Mouse (Mus musculus) gastrocnemius, postnatal 4 days (tissue): ENCODE data around the gene 0610010K14Rik. TPM values are rescaled to one million over a fixed set of nuclear protein-coding genes. Genes with fewer than 3 reads are reported as not detected.
A peak's percentile ranks its signal among the peaks of the same experiment; 100 is the strongest.

Source experiments
- DNase-seq, 2 experiments: peaks; one replicate each; pipeline ENCODE4 v3.0.0; 2021 to 2022; ENCODE audit warnings: low spot score in 2 of 2, mixed read lengths in 2 of 2
- long read RNA-seq, 2 experiments: library from polyadenylated mRNA; stranded (forward); transcript quantifications; one replicate each; pipeline ENCODE4 v2.0.0; 2021
- total RNA-seq, 2 experiments: library from RNA; stranded (reverse); gene quantifications; 2 replicates each; pipeline ENCODE4 v1.2.3; 2021

The 0610010K14Rik gene
- total RNA-seq, result 10 to 100 TPM; 51.4 to 56.9 TPM
- long read RNA-seq, experiment 1, transcript 0610010K14Rik-208 (6 exons, 880 nt), result major isoform, 6 of 27 reads
- long read RNA-seq, experiment 1, partial matches to known transcripts, result 3 of 27 reads
- long read RNA-seq, experiment 1, other reads (novel, unspliced or antisense), result 4 of 27 reads
- long read RNA-seq, experiment 2, transcript 0610010K14Rik-202 (5 exons, 779 nt), result major isoform, 8 of 28 reads
- long read RNA-seq, experiment 2, transcript 0610010K14Rik-208 (6 exons, 880 nt), result minor isoform, 5 of 28 reads
- long read RNA-seq, experiment 2, partial matches to known transcripts, result 3 of 28 reads
- long read RNA-seq, experiment 2, other reads (novel, unspliced or antisense), result 8 of 28 reads

DNA sequence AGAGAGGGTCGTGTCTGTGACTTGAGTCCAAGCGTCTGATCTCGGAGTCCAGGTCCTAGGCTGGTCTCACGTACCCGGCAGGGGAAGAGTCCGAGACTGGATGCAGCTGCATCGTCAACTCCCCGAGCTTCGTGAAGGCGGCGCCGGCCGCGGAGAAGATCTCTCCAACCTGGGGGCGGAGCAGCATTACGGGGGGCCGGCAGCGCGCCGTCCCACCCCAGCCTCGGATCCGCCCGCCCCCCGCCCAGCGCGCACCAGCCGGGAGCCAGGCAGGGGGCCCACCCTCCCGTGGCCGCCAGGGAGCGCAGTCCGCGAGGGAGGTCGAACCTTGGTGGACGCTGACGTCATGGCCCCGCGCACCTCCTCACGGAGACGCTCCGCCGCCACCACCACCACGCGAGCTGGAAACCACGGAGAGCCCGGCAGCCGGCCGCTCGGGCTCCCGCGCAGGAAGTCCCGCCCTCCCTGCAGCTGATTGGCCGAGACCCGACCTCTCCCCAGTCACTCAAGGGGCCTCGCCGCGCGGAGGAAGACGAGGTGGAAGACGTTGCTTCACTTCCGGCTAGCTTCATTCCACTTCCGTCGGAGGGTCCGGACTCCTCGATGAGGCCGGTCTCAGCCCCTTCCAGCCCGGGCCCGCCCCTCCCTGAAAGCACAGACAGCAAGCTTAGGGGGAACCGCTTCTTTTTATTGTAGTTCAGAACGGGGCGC lies at the start of gene 0610010K14Rik:
Gene 0610010K14Rik (minus strand): TSS at position 458 of the 711 bp plus-strand sequence.
- DNase-seq, result peak; percentile 96 to 98

- no peak for DNase-seq
These were observed 48.0 kb upstream of the 0610010K14Rik start for GRCm38 (mm10) chr11:70285686-70286085.

- no peak for DNase-seq
These were observed 47.0 kb upstream of the 0610010K14Rik start for GRCm38 (mm10) chr11:70284757-70285156.

DNA sequence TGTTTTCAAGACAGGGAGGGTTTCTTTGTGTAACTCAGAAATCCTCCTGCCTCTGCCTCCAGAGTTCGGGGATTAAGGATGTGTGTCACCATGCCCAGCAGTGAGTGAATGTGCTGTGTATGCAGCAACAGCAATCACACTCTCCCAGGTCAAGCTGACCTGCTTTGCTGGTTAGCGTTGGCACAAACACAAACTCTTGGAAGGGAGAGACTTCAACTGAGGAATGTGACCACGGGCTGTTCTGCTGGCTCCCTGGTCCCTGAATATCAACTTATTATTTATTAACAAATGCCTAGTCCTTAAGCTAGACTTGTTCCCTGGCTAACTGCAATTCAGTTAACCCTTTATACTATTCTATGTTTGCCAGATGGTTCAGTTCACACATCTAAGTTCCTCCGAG lies 46.0 kb upstream of the 0610010K14Rik start:
- no peak for DNase-seq

DNA sequence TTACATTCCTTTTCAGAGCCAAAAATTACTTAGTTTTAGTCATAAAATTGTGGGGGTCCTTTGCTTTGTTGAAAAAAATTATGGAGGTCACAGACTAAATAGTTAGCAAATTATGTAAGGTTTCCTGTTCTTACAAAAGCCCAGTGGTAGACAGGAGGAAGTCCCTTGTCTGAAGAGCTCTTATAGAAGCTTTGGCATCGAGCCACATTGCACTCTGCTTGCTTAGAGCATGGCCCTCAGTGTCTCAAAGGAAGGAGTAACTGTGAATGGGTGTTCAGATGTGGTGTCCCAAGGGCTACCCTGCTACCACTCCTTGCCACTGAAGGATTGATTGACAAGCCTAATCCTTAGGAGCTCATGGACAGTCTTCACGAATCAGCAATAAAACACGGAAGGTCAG lies 42.7 kb upstream of the 0610010K14Rik start:
- DNase-seq, result no peak

DNA sequence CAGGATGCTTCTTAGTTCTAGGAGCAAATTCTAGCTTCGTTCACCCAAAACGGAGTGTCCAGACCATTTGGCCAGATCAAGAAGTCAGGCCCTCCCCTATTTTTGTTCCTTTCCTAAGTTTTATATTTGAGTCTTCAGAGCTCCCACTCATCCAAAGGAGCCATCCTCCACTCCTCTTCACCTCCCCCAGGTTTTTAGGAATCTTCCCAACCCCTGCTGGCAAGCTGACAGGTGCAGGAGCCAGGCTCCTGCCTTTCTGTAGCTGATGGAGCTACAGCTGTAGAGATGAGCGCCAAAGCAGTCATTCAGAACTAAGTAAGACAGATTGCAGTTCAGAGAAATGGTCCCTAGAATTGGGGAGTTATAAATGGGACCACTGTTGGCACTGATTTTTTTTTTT lies 41.2 kb upstream of the 0610010K14Rik start:
- DNase-seq, result no peak

- no peak for DNase-seq
These were observed 33.9 kb upstream of the 0610010K14Rik start for GRCm38 (mm10) chr11:70271641-70272040.

GRCm38 (mm10) chr11:70266405-70266804 lies 28.7 kb upstream of the 0610010K14Rik start:
- peak; percentile 43 to 64 for DNase-seq

- no peak for DNase-seq
These were observed 28.1 kb upstream of the 0610010K14Rik start for GRCm38 (mm10) chr11:70265819-70266218.

- DNase-seq, result no peak
These were observed 27.5 kb upstream of the 0610010K14Rik start for GRCm38 (mm10) chr11:70265252-70265651.

- no peak for DNase-seq
These were observed 21.3 kb upstream of the 0610010K14Rik start for GRCm38 (mm10) chr11:70259035-70259434.

GRCm38 (mm10) chr11:70254931-70255531 lies 17.3 kb upstream of the 0610010K14Rik start, which contains the start of gene Alox12:
TSS of gene Alox12 (minus strand) at chr11:70255353.
- DNase-seq, result no peak

DNA sequence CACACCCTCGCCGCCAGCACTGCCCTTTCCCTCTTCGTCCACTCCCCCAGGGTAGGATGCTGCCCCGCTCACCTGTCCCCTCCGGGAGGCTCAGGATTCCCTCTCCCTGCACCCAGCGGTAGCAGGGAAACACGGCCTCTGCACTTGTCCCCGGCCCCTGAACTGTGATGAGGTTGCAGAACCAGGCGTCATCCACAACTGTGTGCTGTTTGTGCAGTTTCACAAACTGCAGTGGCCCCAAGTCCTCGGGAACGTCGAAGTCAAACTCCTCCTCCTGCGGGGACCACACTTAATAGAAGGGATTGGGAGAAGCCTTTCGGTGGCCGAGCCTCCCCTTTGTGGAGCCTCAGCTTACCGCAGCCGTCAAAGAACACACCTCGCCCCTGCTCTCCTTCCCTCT lies 16.6 kb upstream of the 0610010K14Rik start:
- no peak for DNase-seq

GRCm38 (mm10) chr11:70251853-70252252 lies 14.1 kb upstream of the 0610010K14Rik start:
- DNase-seq, result no peak

- no peak for DNase-seq
These were observed 12.4 kb upstream of the 0610010K14Rik start for GRCm38 (mm10) chr11:70250150-70250549.

- peak in 1 of 2 experiments; percentile 56 for DNase-seq
These were observed 9.6 kb upstream of the 0610010K14Rik start for GRCm38 (mm10) chr11:70247136-70247845.

DNA sequence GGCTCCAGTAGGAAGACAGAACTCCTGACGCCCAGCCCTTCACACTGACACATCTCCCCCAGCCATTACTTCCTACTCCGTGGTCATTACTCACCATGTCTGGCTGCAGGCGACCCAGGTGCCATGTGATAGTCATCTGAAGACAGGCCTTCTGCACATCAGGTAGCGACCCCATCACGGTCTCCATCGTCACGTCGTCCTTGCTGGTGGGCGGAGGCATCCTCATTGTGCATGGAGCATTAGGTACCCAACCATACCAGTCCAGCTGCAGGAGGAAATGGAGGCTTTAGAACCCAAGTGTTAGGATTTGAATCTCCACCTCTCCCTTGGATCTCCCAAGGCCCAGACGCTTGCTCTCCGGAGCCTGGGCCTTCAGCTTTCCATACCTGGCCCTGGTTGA lies 4.9 kb upstream of the 0610010K14Rik start:
- DNase-seq, result no peak

DNA sequence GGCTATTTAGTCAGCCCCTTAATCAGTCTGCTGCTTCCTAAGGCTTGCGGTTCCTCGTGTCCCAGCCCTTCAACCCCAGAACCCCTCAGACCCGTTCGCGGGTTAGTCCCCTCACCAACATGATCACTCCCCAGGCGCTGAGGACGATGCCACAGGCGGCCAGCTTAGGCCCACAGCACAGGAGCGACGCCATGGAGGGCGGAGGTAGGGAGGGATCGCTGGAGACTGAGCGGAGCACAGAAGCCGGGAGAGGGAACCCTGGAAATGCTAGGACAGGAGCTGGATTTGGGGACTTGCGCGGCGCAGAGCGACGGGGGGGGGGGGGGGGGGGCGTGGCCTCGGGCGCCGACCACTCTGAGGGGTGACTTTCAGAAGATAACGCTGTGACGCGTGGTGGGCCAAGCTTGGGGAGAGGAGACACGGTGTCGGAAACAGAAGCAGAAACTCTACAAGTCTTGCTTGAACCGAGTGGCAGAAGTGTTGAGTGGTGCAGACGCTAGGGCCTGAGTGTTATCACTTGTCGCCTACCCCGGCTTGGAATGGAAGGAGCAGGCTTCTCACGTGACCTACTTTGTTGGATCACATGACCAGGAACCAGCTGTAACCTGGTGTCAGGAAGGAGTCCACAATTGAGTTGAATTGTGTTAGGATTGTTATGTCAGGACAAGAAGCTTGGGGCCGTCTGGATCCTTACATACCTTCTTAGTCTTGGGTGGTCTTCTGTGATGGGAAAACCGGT lies 2.0 kb upstream of the 0610010K14Rik start, which contains the start of the genes Gm21988 and Rnasek:
Gene Gm21988 (minus strand): TSS at position 290 of the 739 bp plus-strand sequence.
Gene Rnasek (minus strand): TSS at position 302 of the 739 bp plus-strand sequence.
- peak in 1 of 2 experiments; percentile 81 for DNase-seq

DNA sequence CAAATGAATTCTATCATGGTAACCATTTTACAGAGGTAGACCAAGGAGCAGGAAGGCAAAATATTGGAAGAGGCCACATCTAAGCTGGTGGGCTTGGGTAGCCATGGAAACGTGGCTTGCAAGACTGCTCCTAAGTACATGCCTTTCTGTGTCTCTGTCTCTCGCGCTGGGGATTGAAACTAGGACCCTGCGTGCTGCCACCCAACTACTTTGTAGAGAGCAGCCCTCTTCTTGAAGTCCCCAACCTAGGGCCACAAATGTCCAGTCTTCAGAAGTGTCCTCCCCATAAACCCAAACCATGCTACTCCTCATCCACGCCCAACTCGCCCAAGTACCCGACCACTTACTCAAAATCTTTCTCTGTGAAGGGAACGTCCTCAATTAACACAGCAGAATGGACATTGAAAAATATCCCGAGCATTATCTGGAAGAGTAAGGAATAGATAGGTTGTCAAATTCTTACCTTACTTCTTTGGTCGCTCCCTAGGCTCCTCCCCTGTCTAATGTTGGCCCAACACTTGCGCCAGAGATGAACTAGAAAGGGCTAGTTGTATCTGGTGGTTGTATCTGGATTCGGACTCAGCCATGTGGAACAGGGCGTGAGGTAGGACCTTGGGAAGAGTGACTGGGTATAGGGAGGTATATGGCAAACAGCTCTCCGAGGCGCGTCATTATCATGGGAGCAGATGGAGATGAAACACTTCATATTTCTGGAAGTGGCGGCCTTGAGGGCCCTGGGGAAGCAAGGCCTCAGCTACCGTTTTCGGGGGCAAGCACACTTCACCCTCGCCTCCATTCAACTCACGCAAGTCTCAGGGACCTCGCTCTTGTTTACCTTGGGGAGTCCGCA lies 1.1 kb upstream of the 0610010K14Rik start:
- no peak for DNase-seq
